Mouse (Mus musculus): ENCODE results near the gene Hmgn3.
A peak's percentile ranks its signal among the peaks of the same experiment; 100 is the strongest.
"Not testable (repeated sequence)": the region's sequence is repeated elsewhere in the genome, so short reads cannot be mapped to it uniquely, and the experiment has no call there.

Hmgn3 gene

GRCm38 (mm10) chr9:83146446-83147188, at the start of gene Hmgn3:
Hmgn3 (minus strand) TSS chr9:83146685.
- peak; percentile 53 to 55 for DNase-seq (ENCODE audit: low spot score in 2 of 2)

- DNase-seq (ENCODE audit: low spot score in 2 of 2), result no peak
Observed at GRCm38 (mm10) chr9:83195765-83196164, 49.3 kb upstream of the Hmgn3 start.

GRCm38 (mm10) chr9:83195007-83195406, 48.5 kb upstream of the Hmgn3 start:
- no peak for DNase-seq (ENCODE audit: low spot score in 2 of 2)

- no peak for DNase-seq (ENCODE audit: low spot score in 2 of 2)
Observed at GRCm38 (mm10) chr9:83187752-83188151, 41.3 kb upstream of the Hmgn3 start.

GRCm38 (mm10) chr9:83145591-83146445, 667 bp downstream of the Hmgn3 start:
- peak in 1 of 2 experiments; percentile 22 for DNase-seq (ENCODE audit: low spot score in 2 of 2)

GRCm38 (mm10) chr9:83129831-83130230, 16.7 kb downstream of the Hmgn3 start:
- DNase-seq (ENCODE audit: low spot score in 2 of 2), result no peak

GRCm38 (mm10) chr9:83127840-83128239, 18.6 kb downstream of the Hmgn3 start:
- no peak for DNase-seq (ENCODE audit: low spot score in 2 of 2)

GRCm38 (mm10) chr9:83126482-83126881, 20.0 kb downstream of the Hmgn3 start:
- not testable (repeated sequence) for DNase-seq (ENCODE audit: low spot score in 2 of 2)

- no peak for DNase-seq (ENCODE audit: low spot score in 2 of 2)
Observed at GRCm38 (mm10) chr9:83119211-83119610, 27.3 kb downstream of the Hmgn3 start.

GRCm38 (mm10) chr9:83117486-83117885, 29.0 kb downstream of the Hmgn3 start:
- DNase-seq (ENCODE audit: low spot score in 2 of 2), result no peak

- DNase-seq (ENCODE audit: low spot score in 2 of 2), result no peak
Observed at GRCm38 (mm10) chr9:83116774-83117474, 29.6 kb downstream of the Hmgn3 start.

- no peak for DNase-seq (ENCODE audit: low spot score in 2 of 2)
Observed at GRCm38 (mm10) chr9:83115676-83116075, 30.8 kb downstream of the Hmgn3 start.

- DNase-seq (ENCODE audit: low spot score in 2 of 2), result no peak
Observed at GRCm38 (mm10) chr9:83113800-83114217, 32.7 kb downstream of the Hmgn3 start.

- DNase-seq (ENCODE audit: low spot score in 2 of 2), result no peak
Observed at GRCm38 (mm10) chr9:83112305-83112768, 34.1 kb downstream of the Hmgn3 start.

- no peak for DNase-seq (ENCODE audit: low spot score in 2 of 2)
Observed at GRCm38 (mm10) chr9:83111789-83112188, 34.7 kb downstream of the Hmgn3 start.

GRCm38 (mm10) chr9:83111117-83111686, 35.3 kb downstream of the Hmgn3 start:
- no peak for DNase-seq (ENCODE audit: low spot score in 2 of 2)

GRCm38 (mm10) chr9:83110406-83111116, 35.9 kb downstream of the Hmgn3 start:
- DNase-seq (ENCODE audit: low spot score in 2 of 2), result no peak

- DNase-seq (ENCODE audit: low spot score in 2 of 2), result no peak
Observed at GRCm38 (mm10) chr9:83109705-83110104, 36.8 kb downstream of the Hmgn3 start.

- DNase-seq (ENCODE audit: low spot score in 2 of 2), result no peak
Observed at GRCm38 (mm10) chr9:83108821-83109220, 37.7 kb downstream of the Hmgn3 start.

- DNase-seq (ENCODE audit: low spot score in 2 of 2), result no peak
Observed at GRCm38 (mm10) chr9:83103785-83104184, 42.7 kb downstream of the Hmgn3 start.

GRCm38 (mm10) chr9:83101691-83102090, 44.8 kb downstream of the Hmgn3 start:
- no peak for DNase-seq (ENCODE audit: low spot score in 2 of 2)

Data from thymus, postnatal 10 days (tissue).